Mouse (Mus musculus) hindlimb bud, embryonic 11.5 days (tissue): Measurements from ENCODE around the gene Baiap2.

ENCODE experiments used
- DNase-seq: peaks from one replicate; pipeline ENCODE4 v3.0.0-alpha.2; 2012; ENCODE audit warnings: low read depth, low spot score; ENCODE audit errors: extremely low spot score

Baiap2 gene

DNA sequence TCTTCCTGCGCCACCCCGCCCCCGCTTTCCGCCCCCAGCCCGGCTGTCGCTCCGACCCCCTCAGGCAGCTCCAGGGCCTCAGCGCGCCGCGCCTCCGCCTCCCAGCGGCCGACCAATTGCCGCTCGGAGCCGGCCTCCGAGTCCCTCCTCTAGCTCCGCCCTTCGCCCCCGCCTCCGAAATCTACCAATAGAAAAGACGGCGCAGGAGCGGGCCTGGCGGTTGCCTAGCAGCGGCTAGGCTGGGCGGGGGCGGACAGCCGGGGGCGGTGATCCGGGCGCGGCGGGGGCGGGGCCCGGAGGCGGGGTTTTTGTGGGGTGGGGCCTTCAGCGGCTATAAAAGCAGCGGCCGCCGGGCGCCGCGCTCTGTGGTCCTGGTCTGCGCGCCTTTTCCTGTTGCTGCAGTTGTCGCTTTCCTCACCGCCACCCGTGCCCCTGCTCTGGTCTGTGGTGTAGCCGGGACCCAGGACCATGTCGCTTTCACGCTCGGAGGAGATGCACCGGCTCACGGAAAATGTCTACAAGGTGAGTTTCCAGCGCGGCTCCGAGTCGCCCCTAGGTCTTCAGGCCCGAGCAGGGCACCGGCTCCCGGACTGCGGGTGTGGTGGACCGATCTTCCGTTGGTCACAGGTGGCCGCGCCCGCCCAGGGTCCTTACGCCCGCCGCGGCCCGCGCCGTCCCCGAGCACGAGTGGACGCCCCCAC lies at the start of gene Baiap2:
Gene Baiap2 (plus strand): TSS at position 37 of the 701 bp plus-strand sequence.
- peak; percentile 78 for DNase-seq

DNA sequence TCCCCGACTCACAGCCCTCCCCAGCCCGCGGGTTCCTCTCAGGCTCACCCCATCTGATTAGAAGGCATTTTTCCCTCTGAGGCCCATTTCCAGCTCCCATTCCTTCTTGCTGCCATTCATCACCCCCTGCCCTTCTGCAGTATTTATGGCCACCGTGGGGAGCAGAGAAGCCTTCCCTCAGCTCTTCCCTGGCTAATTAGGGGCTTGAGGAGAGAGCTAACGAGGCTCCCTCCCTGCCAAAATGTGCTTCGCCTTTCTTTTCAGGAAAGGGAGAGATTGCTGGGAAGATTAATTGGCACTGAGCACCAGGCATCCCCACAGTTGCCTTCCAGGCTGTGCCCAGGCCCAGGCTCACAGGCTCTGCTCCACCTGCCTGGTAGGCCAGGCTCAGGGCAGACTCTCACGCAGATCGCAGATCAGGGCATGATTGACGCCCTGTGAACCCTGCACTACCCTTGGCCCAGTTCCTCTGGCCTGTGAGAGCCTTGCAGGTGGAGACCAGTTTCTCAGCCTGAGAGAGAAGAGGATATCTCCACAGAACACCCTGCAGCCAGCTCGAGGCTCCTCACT lies 48.8 kb upstream of the Baiap2 start:
- no peak for DNase-seq

DNA sequence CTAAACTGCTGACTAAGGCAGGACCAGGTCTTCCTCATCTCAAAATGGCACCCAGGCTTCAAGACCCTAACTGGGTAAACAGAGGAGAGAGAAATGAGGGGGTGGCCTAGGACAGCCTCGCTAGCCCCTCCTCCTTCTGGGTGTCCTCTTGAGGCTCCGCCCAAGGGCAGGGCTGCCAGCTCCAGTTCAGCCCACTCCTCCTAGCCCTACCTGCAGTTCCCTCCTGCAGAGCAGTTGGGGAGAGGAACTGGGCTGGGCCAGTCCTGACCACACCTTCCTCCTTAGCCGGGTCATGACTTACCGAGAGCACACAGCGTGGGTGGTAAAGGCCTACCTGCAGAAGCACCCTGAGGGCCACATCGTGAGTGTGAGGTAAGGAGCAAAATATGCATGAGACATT lies 47.9 kb upstream of the Baiap2 start:
- no peak for DNase-seq

DNA sequence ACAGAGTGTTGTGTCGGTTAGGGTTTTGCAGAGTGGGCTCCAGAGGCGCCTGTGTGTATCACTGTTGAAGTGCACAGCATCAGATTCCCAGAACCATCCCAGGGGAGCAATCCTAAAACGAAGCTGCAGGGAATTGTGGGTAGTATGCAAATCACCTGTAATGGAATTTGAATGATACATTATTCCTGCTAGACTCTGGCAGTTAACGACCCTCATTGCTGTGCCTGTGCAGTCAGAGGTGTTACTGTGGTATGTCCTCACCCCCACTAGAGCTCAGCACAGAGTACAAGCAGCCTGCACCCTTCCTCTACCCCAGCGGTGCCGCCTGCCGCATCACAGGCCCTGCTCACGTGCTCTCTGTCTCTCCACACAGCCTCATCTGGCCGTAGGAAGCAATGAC lies 45.5 kb upstream of the Baiap2 start:
- no peak for DNase-seq

DNA sequence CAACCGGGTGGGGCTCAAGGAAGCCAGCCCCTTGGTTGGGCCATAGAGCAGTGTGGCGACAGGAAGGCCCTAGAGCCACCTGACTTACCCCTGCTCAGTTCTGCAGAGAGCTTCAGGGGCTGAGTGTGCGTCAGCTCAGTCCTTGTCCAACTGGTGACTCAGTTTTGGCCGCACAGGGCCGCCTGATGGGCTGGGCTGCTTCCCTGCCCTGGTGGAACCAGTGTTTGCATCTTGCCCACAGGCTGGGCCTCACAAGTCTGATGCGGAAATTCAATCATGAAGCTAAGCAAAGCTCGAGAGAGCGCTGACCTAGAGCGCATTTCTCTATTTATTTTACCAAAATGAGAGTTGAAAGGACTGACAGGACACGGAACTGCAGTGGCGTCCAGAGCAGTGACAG lies 43.6 kb upstream of the Baiap2 start:
- DNase-seq, result no peak

DNA sequence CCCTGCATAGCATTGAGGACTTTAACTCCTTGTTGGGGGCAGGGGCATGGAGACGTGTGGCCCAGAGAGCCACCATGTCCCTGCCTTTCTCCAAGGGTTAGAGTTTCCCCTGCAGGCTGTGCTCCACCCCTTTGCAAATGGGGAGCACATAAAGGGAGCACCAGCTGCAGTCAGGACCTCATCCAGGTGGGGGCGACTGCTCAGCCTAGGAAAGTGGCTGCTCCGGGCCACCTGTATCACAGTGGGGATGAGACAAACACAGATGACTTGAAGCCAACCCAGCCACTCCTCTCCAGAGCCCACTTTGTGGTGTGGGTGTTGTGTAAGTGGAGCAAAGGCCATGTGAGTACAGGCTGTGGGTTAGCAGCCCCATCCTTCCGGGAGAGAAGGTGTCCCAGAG lies 41.4 kb upstream of the Baiap2 start:
- DNase-seq, result no peak

DNA sequence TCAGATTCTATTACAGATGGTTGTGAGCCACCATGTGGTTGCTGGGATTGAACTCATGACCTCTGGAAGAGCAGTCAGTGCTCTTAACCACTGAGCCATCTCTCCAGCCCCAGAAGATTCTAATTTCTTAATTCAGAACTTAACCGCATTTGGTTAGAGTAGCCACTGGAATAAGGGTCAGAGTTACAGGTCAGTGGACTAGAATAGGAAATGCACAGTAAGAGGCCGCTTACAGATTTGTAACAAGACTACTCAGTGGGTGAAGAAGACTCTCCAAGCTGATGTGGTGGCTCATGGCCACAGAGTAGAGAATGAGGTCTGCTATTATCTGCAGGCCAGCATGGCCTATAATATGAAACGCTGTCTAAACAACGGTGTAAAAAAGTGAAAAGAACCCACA lies 39.7 kb upstream of the Baiap2 start:
- no peak for DNase-seq

DNA sequence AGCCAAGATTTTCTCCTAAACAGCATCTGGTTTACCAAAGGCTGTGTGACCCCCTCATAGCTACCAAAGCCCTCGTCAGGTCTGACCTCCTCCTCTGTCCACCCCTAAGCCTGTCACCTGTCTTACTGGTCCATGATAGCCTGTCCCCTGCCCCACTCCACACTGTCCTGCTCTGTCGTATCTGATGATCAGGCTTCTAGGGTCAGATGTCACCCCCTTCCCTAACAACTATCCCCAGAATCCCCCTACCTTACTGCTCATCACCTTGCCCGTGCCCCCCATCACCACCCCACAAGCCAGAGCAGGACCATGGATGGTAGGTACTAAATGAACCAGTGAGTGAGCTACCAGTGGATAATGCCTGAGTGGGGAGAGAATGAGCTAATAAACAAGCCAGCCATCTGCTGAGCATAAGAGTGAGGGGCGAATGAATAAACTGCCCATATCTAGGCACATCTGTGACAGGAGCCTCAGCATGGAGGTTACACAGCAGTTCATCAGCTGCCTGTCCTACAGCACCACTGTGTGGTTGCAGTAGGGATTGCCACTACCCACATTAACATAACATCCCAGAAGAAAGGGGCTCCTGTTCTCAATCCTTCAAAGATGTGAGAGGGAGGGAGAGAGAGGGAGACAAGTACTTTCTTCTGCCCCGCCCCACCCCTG lies 37.8 kb upstream of the Baiap2 start:
- DNase-seq, result peak; percentile 70

DNA sequence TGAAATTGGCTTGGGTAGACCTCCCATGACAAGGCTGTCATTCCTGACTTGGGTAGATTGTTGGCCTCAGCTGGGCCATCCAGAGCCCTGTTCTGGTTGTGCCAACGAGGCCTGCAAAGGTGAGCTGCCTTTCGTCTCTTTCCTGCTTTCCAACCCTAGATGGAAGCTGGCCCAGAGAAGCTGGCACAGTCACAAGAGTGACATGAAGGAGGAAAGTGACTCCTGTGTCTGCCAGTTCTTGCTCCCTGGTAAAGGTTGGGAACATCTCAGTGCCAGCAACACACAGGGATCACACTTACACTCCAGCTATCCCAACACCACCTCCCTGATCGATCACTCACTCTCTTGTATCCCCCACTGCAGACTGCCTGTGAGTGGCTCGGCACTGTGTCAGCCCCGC lies 36.8 kb upstream of the Baiap2 start:
- DNase-seq, result no peak

DNA sequence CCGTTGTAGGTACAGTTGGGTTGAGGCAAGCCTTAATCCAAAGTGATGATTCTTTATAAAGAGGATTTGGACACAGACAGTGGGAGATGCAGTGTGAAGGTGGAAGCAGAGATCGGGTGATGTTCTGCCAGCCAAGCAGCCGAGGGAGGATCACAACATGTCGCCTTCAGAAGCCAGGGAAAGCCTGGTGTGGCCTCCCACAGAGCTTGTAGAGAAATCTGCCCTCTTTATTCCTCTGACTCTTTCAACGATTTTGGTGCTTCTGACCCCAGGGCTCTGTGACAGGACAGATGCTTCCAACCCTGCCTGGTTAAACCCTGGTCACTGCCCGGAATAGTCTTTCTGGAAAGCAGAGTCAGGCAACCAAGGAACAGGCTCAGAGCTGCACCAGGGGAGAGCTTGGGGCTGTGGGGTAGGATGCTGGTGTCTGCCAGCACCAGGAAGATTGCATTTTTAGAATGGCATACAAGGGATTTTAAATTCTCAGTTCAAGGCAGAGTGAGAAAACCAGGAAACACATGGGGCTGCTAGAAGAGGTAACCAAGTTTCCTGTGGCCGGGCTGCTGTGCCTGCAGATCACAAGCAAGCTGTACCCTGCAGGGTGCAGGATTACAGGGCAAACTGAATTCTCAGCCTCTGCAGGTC lies 35.4 kb upstream of the Baiap2 start:
- no peak for DNase-seq

DNA sequence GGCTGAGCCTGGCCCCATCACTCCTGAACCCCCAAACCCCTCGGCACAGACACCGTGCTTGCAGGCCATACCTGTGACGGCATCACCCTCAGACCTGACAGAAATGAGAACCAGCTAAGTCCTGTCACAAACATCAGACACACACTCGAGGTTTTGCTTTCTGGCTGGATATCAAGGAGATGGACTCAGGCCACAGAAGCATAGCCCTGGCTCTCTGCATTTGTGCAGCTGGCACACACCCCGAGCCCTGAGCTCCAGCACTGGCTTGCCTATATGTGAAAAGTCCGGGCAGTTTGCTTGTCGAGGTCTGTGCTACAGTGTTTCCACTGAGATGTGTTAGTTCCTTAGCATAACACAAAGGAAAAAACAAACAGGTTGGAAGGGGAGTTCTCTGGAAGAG lies 34.9 kb upstream of the Baiap2 start:
- DNase-seq, result no peak

DNA sequence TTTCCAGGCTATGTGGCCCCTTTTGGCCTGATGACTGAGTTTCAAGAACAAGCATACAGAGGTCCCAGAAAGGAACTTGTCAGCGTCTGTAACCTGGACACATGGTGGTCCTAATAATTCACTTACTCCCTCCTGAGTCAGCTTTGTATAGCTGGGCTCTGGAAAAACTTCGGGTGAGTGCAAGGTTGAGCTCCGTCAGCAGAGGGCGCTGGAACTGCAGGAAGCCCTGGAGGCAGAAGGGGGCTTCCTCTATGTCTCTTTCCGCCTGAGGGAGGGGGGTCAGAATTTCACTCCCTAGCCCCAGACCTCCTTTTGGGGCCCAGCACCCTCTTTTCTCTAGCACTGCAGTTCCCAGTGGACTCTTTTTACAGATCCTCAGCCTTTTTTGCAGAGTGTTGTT lies 33.1 kb upstream of the Baiap2 start:
- peak; percentile 47 for DNase-seq

DNA sequence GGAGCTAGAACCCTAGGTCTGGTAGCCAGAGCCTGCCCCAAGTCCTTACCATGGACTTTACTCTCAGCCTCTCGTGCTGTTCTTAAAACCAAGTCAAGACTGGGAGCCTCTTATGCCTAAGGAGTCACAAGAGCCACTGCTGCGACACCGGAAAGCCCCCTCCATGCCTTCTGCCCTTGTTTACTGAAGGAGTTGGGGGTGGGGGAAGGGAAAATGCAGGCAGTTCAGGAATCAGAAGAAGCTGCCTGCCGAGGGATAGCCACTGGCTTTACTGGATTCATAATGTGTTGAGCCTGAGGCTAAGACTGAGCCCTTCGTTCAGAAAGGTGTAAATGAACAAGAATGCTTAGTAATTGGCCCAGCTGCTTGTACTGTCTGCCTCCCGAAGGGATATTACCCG lies 29.7 kb upstream of the Baiap2 start:
- no peak for DNase-seq

DNA sequence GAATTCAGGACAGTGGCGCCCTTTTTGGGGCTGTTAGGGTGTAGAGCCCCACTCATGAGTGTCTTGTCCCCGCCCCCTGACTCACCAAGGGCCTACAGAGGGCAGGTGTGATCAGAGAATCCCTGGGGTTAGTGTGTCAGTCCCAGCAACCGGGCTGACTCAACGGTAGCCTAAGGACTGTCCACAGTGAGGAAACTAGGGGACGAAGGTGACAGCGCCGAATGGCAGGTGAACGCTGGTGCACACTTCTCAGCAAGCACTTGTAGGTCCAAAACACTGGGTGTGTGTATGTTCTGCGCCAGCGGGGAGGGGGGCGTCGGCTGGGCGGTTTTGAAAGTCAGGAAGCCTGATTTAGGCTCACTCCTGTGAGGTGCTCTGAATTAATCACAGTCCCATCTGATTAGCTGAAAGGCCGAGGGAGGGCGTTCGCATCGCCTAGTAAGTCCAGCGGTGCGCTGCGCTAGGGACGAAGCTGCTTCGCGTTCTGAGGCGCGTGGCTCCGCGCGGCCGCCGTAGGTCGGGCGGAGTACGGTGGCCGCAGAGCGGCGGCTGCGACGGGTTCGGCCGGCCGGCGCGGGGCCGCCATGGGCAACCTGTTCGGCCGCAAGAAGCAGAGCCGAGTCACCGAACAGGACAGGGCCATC lies 29.1 kb upstream of the Baiap2 start, which contains the start of gene Chmp6:
Gene Chmp6 (plus strand): TSS at position 151 of the 644 bp plus-strand sequence.
- peak; percentile 44 for DNase-seq

DNA sequence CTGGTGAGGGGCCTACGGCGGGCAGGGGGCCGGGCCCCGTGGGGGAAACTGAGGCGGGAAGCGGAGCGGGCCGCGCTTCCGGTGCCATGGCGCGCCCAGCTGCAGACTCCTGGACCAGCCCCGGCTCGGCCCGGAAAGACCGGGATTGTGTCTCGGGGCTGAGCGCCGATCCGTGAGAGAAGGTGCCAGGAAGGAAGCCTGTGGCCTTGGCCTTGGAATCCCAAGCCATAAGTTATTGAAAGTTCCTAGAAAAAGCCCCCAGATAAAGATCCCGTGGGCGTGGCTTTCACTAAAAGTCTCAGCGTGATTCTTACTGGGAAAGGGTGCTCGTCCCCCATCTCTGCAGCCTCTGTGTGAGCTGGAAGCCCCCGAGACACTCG lies 28.6 kb upstream of the Baiap2 start:
- no peak for DNase-seq

DNA sequence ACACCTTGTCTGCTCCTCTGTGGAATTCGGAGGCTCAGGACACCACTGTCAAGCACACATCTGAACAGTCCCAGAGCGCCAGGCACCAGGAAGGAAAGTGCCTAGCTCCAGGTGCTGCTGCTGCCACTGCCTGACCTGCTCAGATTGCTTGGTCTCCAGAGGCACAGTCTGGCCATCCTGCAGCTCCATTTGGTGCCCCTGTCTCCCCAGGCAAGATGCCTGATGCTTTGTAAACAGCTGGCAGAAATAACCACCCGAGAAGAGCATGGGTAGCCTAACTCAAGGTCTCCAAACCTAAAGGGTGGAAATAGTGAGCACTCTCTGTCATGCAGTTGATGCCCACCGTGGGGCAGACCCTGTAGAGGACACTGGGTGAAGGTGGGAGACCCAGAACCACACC lies 28.2 kb upstream of the Baiap2 start:
- DNase-seq, result no peak

DNA sequence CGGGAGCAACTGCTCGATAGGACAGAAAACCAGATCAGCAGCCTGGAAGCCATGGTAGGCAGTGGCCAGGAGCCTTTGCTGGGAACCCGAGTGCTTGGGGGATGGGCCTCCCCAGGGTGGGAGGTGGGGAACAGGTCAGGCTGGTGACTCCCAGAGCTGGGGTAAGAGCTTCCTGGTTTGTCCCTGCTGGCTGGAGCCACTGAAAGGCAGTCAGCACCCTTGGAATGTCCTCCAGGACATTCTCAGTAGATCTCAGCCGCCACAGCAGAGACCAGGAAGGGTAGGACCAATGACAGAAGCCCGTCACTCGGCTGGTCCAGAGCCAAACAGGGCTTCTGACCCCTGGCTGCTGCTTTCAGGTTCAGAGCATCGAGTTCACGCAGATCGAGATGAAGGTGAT lies 26.9 kb upstream of the Baiap2 start:
- DNase-seq, result no peak

DNA sequence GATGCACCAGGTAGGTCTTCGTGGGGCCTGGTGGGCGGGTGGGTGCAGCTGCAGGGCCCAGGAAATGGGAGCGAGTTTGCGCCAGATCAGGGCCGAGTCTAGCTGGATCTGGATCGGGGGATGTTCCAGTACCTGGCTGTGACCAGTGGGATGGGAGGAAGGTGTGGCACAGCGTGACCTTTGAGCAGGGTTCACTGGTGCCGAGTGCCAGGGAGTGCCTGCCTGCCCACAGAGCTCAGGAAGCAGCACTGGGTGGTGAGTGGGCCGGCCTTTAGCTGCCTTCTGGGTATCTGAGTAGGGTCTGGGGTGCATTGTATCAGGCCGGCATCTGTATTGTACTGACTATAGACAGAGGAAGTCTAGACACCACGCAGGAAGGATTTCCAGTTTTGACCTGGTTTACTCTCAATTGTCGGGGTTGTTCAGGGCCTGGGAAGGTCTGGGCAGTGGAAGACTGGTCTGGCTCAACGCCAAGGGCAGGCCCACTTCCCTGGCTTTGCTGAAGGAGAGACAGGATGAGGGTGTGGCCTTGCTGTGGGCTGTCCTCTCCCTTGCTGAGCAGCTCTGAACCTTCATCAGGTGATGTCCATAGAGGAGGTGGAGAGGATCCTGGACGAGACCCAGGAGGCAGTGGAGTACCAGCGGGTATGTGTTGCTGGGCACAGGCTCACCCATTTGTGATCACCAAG lies 26.3 kb upstream of the Baiap2 start:
- DNase-seq, result no peak

DNA sequence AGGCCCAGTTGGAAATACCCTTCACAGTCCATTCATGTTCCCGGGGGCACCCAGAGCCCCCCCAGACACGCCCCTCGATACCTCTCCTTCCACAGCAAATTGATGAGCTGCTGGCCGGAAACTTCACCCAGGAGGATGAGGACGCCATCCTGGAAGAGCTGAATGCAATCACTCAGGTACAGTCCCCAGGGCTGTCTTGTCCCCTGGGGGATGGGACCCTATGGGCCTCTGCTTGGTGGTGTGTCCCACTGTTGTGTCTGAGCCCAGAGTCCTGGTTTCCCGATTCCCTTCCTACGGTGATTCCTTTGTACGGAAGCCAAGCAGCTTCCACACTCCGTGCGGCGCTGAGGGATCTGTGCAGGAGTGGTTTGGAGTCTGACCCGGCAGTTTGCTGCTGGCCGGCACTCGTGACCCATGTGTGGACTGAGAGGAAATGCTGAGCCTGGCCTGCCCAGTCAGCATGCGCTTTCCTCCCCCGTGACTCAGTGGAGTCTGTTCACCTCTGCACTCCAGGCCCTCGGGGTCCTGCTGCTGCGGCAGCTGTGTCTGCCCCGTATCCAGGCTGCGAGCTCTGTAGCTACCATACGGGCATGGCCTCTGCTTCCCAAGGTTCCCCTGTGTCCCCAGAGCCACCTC lies 25.6 kb upstream of the Baiap2 start:
- no peak for DNase-seq

DNA sequence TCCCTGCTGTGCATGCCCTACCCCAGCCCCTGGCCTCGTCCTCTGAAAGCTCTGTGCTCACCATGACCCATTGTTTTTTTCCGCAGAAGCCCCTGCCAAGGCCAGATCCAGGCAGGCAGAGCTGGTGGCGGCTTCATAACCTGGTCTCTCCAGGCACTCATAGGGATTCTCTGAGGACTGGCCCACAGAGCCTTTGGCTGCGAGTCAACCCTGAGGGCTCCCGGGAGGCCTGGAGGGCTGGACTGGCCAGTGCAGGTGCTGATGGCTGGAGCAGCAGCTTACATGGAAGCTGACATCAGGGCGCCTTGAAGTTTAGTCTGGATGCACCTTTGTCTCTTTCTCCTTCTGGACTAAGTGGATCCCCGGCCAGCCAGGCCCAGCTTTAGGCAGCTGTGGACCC lies 24.0 kb upstream of the Baiap2 start:
- DNase-seq, result no peak
